Mouse (Mus musculus): ENCODE results near the gene Dmrtc1c1.
"Not testable (repeated sequence)": the region's sequence is repeated elsewhere in the genome, so short reads cannot be mapped to it uniquely, and the experiment has no call there.

Dmrtc1c1 gene

DNA sequence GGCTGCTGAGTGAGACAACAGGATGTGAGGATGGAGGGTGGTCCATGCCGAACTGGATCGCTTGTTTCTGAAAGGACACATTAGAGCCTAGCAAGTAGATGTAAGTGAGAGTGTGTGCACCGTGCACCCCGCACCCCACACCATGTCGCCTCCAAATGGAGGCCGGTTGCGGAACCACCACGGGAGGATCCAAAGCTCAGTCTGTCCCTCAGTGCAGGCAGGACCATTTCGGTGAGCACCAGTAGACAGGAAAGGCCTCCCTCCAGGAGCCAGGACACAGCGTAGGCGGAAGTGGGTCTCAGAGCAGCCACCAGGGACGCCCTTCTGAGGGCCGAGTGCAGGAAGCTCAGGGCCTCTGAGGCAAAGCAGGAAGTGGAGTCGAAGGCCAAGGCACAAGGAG is at the start of gene Dmrtc1c1:
Gene Dmrtc1c1 (plus strand): TSS at position 301 of the 400 bp plus-strand sequence.
- DNase-seq: not testable (repeated sequence)

DNA sequence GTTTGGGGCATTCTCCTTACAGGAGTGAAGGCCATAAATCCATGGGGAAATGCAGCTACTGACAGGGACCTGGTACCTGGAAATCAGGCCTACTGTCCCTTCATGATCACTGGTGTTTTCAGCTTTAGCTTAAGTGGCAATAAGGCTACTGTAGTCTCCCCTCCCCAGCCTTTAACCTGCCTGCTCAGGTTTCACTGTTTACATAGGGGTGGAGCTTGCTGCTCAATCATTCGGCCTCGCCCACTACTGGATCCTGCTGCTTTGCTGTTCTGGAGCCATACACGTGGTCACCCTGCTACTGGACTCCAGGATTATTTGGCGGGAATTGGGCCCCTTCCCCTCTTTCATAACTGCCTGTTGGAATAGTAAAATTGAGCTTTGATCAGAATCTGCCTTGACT is 36.9 kb upstream of the Dmrtc1c1 start:
- no peak for DNase-seq

DNA sequence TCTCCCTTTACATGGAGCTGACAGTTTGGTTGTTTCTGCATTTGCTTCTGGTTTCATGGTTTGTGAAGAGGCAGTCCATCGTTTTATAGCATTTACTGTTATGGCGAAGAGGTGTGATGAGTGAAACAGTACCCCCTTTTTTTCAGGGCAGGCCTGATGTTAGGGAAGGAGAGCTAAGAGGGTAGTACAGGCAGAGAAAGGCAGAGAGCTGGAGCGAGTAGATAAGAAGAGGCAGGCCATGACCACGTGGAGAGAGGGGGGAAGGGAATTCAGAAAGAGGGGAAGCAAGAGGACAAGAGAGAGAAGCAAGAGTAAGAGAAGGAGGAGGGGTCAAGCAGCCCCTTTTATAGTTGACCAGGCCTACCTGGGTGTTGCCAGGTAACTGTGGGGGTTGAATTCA is 9.5 kb downstream of the Dmrtc1c1 start:
- no peak for DNase-seq

DNA sequence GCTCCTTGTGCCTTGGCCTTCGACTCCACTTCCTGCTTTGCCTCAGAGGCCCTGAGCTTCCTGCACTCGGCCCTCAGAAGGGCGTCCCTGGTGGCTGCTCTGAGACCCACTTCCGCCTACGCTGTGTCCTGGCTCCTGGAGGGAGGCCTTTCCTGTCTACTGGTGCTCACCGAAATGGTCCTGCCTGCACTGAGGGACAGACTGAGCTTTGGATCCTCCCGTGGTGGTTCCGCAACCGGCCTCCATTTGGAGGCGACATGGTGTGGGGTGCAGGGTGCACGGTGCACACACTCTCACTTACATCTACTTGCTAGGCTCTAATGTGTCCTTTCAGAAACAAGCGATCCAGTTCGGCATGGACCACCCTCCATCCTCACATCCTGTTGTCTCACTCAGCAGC is 51.8 kb downstream of the Dmrtc1c1 start, which contains the start of gene Dmrtc1c2:
Gene Dmrtc1c2 (minus strand): TSS at position 101 of the 400 bp plus-strand sequence.
- not testable (repeated sequence) for DNase-seq
